Mouse (Mus musculus): ENCODE data around the gene Pea15a. TPM values are rescaled to one million over a fixed set of nuclear protein-coding genes. Genes with fewer than 3 reads are reported as not detected.

Pea15a gene
- 285 and 347 TPM in 2 replicates for polyA plus RNA-seq (2012; rRNA removed)

GRCm38 (mm10) chr1:172206141-172206917 lies at the start of gene Pea15a:
Gene Pea15a, minus strand, starts transcription at chr1:172206804.

GRCm38 (mm10) chr1:172219451-172220406 lies 13.1 kb upstream of the Pea15a start, which contains the start of gene Casq1:
Gene Casq1, minus strand, starts transcription at chr1:172219868.

GRCm38 (mm10) chr1:172147835-172148278 lies 58.7 kb downstream of the Pea15a start, which contains the start of gene Dcaf8:
Gene Dcaf8, plus strand, starts transcription at chr1:172148084.

Other genes with a start within 250 kb of the Pea15a start
- gene Vangl2, start 178.4 kb downstream of the Pea15a start, polyA plus RNA-seq (2012; rRNA removed) = 72.0 and 73.5 TPM in 2 replicates
- gene Nhlh1, start 149.2 kb downstream of the Pea15a start, polyA plus RNA-seq (2012; rRNA removed) = 18.0 and 23.1 TPM in 2 replicates
- gene Copa, start 124.3 kb downstream of the Pea15a start, polyA plus RNA-seq (2012; rRNA removed) = 140 and 160 TPM in 2 replicates
- gene Ncstn, start 124.0 kb downstream of the Pea15a start, polyA plus RNA-seq (2012; rRNA removed) = 130 and 138 TPM in 2 replicates
- 97.5 and 107 TPM in 2 replicates for gene Pex19, start 80.0 kb downstream of the Pea15a start, polyA plus RNA-seq (2012; rRNA removed)
- gene Dcaf8, start 58.7 kb downstream of the Pea15a start, polyA plus RNA-seq (2012; rRNA removed) = 87.9 and 89.8 TPM in 2 replicates
- gene Casq1, start 13.1 kb upstream of the Pea15a start, polyA plus RNA-seq (2012; rRNA removed) = 4.5 and 6.8 TPM in 2 replicates
- 0.05 and 0.09 TPM in 2 replicates for gene Atp1a4, start 51.6 kb upstream of the Pea15a start, polyA plus RNA-seq (2012; rRNA removed)
- 120 and 170 TPM in 2 replicates for gene Igsf8, start 54.8 kb upstream of the Pea15a start, polyA plus RNA-seq (2012; rRNA removed)
- 62.6 and 63.5 TPM in 2 replicates for gene Atp1a2, start 91.3 kb upstream of the Pea15a start, polyA plus RNA-seq (2012; rRNA removed)
- 5.3 and 6.3 TPM in 2 replicates for gene Kcnj9, start 122.5 kb upstream of the Pea15a start, polyA plus RNA-seq (2012; rRNA removed)
- 3.7 and 4.3 TPM in 2 replicates for gene Kcnj10, start 134.4 kb upstream of the Pea15a start, polyA plus RNA-seq (2012; rRNA removed)
- gene Pigm, start 169.7 kb upstream of the Pea15a start, polyA plus RNA-seq (2012; rRNA removed) = 7.9 and 8.1 TPM in 2 replicates